Mouse (Mus musculus): ENCODE results near the gene Olfr1385.
"Not testable (repeated sequence)": the region's sequence is repeated elsewhere in the genome, so short reads cannot be mapped to it uniquely, and the experiment has no call there.

Olfr1385 gene

GRCm38 (mm10) chr11:49488770-49489169 lies at the start of gene Olfr1385:
Gene Olfr1385, plus strand, starts transcription at chr11:49489070.
- not testable (repeated sequence) for DNase-seq (ENCODE audit: low spot score)

DNA sequence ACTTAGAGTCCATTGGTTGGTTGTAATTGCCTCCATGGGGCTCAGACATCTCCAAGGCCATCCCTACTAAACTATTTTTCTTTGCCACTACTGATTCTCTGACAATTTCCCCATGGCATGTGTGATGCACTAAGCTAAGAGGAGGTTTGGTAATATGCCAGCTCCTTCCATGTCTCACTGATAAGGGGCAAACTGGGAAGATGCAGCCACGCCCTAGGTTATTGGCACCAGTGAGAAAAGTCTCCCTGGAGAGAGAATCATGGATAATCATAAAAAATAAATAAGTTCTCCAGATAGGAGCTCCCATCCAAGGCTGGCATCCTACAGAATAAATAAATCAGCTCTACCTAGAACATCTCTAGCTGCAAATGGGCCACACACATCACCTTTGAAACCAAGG lies 33.8 kb upstream of the Olfr1385 start, which contains the start of gene Olfr1387:
Olfr1387 (plus strand) TSS at position 301 of the 400 bp plus-strand sequence.
- no peak for DNase-seq (ENCODE audit: low spot score)

GRCm38 (mm10) chr11:49464746-49465145 lies 24.1 kb upstream of the Olfr1385 start, which contains the start of gene Olfr1386:
Gene Olfr1386, plus strand, starts transcription at chr11:49465046.
- DNase-seq (ENCODE audit: low spot score) = not testable (repeated sequence)

DNA sequence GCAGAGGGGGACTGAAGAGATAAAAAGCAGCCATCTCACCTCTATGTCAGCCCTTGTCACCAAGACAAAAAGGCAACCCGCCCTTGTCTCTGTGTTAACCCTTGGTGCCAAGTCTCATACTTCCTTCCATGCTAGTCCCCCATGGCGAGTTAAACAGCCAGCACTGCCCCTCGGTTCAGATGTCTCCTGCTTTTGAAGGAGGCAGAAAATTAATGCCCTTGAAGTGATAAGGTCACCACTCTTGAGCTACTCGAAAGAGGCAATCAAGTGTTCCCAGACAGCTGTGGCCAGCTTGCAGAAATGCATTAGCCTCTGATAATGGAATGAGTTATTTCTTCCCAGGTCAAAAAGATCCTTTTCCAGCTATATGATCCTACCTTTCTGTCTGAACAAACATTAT lies 2.9 kb upstream of the Olfr1385 start:
- DNase-seq (ENCODE audit: low spot score) = no peak

DNA sequence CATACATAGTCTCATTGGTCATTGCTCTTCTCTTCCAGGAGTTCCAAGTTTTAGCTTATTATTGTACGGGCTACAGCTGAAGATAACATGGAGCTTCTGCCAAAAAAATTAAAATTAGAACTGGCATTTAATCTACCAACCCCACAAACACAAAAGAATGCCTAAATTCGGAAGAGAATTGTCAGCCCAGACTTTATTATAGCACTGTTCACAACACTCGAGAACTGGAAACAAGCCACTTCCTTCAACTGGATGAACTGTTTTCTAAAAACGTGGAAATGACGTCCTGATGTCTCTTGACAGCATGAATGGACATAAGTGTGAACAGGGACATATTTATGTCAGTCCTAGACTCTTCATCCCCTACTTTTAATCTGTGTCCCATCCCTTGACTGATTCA lies 29.2 kb downstream of the Olfr1385 start:
- no peak for DNase-seq (ENCODE audit: low spot score)

- DNase-seq (ENCODE audit: low spot score) = no peak
Measured at GRCm38 (mm10) chr11:49519348-49519747, 30.5 kb downstream of the Olfr1385 start, which contains the start of gene Olfr1383. Gene Olfr1383, plus strand, starts transcription at chr11:49519648.

DNA sequence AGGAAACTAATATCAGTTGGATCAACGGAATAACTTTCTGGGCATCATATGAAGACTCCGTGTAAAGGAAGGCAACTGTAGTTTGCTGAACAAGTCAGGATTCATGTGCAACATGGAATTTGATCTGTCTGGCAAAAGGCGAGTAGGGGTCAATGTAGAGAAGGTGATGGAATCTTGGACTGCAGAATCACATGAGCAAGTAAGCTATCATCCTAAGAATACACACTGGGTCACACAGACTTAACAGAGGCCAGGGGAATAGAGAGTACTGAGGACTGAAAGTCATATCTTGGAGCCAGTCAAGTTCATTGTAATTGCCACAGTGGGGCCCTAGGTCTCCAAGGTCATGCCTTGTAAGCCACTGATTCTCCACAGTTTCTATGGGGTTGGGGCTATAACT lies 39.1 kb downstream of the Olfr1385 start, which contains the start of gene Olfr1382:
Olfr1382 (plus strand) TSS at position 301 of the 400 bp plus-strand sequence.
- no peak for DNase-seq (ENCODE audit: low spot score)

- DNase-seq (ENCODE audit: low spot score) = no peak
Measured at GRCm38 (mm10) chr11:49532761-49533160, 43.9 kb downstream of the Olfr1385 start.

DNA sequence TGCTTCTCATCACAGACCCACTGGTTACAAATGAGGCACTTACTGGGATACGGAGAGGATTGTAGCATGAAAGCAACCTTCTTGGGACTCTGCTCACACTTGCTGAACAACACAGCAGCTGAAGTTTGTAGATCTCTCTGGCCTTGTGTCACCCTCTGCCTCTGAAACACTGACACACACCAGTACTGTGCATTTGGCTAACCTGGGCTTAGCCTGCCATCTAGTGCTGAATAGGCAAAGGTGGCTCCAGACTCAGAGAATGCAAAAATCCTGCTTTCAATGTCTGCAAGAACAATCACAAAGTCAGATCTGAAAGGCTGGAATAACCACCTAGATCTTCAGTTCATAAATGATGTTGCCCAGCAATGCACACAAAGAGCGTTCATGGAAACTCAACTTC lies 47.8 kb downstream of the Olfr1385 start:
- peak; percentile 21 for DNase-seq (ENCODE audit: low spot score)

- not testable (repeated sequence) for DNase-seq (ENCODE audit: low spot score)
Measured at GRCm38 (mm10) chr11:49543149-49543548, 54.3 kb downstream of the Olfr1385 start, which contains the start of gene Olfr1381. Gene Olfr1381, plus strand, starts transcription at chr11:49543449.
